Mouse (Mus musculus) ZHBTc4 (cell line): ENCODE measurements around the gene B3gnt6.

Experiments used
- DNase-seq: peaks from one replicate; pipeline ENCODE4 v3.0.0-alpha.2; 2011; ENCODE audit warnings: low read depth, low spot score

B3gnt6 gene

DNA sequence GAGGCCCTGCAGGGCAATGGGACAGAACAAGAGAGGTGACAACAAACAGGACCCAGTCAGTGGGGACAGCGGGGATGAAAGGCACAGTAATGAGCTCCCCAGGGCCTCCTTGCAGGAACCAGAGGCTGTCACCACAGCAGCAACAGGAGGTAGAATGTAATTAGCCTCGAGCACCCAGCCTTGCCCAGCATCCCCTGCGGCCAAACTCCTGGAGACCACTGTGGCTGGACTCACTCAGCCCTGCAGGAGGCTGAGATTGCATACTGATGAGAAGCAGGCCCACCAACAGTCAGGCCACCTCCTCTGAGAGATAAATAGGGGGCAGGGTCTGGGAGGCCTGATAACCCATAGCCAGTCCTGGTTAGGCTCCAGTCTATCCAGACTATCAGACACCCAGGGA is 49.5 kb downstream of the B3gnt6 start:
- DNase-seq = no peak

DNA sequence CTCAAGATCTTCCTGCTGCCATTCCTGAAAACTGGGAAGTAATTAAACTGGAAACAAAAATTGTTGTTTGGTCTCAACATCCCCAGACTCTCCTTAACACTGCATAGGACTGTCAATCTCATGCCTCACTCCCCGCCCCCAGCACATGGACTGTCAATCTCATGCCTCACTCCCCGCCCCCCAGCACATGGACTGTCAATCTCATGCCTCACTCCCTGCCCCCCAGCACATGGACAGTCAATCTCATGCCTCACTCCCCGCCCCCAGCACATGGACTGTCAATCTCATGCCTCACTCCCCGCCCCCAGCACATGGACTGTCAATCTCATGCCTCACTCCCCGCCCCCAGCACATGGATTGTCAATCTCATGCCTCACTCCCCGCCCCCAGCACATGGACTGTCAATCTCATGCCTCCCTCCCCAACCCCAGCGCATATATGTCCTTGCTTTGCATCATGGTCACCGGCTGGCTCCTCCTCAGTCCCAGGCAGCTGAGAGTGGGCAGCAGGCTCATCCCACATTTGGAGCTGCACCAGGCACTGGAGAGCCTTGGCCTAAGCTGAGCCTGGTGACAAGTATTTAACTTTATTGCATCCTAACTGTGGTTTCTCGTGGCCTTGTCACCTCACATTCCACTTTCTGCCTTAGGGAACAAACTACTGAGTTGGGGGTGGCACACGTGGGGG is 50.4 kb downstream of the B3gnt6 start:
- no peak for DNase-seq

DNA sequence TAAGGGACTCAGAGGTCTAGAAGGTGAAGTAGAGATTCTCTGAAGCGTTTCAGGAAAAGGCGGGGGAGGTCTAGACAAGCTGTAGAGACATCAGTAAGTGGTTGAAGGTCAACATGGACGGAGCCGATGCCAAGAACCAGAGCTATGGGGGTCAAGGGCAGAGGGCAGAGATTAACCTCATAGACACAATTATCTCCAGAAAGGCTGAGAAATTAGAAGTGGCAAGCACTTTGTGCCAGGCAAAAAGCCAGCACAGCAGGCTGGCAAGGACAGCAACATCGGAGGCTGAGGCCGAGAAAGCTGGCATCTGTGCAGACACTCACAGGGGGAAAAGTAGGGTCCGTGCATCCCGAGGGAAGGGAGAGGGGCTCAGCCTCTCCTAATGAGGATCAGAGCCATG is 51.5 kb downstream of the B3gnt6 start:
- no peak for DNase-seq

DNA sequence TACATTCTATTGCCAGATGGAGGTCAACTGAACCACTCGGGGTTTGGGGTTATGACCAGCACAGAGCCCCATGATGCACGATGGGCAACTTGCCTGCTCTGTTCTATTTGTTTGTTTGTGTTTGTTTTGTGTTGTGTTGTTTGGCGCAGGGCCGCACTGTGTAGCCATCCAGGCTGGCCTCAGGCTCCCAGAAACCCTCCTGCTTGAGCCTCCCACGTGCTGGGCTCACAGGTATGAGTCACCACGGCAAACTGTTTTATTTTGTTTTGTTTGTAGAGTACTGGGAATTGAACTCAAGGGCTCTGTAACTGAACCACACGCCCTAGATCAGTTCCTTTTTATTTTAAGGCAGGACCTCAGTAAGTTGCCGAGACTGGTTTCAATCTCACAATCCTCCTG is 52.8 kb downstream of the B3gnt6 start:
- DNase-seq = no peak

DNA sequence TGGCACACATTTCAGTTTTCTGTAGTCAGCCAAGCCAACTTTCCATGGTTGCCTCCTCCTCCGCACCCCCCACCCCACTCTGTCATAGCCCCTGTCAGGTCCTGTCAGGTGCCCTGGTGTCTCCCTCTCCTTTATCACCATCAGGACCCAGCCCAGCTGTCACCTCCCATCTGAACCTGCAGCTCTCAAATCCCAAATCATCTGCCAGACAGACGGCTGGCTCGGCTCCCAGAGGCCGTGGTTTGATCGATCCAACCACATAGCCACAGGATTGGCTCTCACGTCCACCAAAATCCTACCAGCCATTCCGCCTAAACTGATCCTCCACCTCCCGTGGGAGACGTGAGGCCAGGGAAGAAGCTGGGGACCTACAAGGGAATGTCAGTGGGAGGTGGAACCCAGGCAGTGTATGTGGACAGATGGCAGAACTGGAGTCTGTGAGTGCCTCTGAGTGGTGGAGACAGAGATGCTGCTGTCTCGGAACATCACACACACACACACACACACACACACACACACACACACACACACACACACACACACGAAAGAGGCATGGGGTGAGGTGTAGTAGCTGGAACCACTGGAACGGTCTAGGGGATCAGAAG is 53.3 kb downstream of the B3gnt6 start:
- DNase-seq = no peak

DNA sequence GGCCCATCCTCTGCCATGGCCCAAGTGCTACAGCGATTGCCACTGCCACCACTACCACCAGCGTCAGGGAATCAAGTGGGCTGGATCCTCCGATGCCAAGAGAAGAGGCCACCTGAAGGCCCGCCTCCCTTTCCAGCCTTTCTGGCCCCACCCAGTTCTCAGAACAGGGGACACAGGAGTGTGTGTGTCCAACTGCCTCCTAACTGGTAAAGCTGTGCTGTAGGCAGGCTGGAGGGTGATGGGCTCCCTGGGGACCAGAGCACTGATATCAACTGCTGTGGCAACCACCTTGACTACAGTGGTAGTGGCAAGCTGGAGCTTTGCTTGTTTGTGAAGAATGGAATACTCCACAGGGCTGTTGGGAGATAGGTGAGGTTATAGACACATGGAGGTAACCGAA is 53.9 kb downstream of the B3gnt6 start, which contains the start of gene Omp:
Gene Omp (minus strand): TSS at position 101 of the 400 bp plus-strand sequence.
- DNase-seq = no peak

DNA sequence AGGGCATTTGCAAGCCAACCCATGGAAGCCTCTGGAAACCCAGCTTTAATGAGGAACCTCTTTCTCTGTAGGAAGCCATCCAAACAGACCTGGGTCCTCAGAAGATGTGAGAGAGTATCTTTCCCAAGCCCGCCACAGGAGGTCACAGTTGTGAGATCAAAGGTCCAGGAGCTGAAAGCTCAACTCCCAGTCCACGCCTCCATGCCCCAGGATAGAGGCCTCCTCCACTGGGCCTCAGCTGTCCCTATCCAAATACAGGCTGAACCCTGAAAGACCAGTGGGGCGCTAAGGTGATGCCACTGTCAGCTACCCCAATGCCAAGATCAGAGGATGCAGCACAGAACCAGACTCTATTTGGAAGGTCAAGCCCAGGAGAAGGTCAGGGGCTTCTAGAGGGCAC is 56.6 kb downstream of the B3gnt6 start:
- no peak for DNase-seq
